Mouse (Mus musculus) brain, adult 2 months (tissue): ENCODE data around the gene Ndufs3.

ENCODE experiments used
- DNase-seq: peaks from one replicate; pipeline ENCODE4 v3.0.0; 2011; ENCODE audit warnings: low read depth, low spot score

Ndufs3 gene

GRCm38 (mm10) chr2:90904076-90904855 is at the start of gene Ndufs3, which contains the start of gene Kbtbd4:
Gene Ndufs3 (minus strand): TSS chr2:90904827.
Gene Kbtbd4 (plus strand): TSS chr2:90904740.
- DNase-seq = peak; percentile 96

DNA sequence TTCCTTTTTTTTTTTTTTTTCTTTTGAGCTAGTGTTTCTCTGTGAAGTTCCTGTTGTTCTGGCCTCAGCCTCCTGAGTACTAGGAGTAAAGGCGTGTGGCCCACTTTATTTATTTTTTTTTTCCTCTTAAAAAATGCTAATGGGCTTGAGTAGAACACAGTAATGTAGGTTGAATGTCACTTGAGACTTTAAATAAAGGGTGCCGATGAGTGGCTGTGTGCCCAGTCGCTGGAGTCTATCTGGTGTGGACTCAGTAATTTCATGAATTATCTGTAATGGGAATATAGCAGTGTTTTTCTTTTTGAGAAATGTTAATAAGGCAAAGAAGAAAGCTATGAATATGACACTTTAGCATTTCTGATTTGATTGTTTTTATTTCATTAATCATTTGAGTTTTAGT is 48.8 kb upstream of the Ndufs3 start:
- no peak for DNase-seq

DNA sequence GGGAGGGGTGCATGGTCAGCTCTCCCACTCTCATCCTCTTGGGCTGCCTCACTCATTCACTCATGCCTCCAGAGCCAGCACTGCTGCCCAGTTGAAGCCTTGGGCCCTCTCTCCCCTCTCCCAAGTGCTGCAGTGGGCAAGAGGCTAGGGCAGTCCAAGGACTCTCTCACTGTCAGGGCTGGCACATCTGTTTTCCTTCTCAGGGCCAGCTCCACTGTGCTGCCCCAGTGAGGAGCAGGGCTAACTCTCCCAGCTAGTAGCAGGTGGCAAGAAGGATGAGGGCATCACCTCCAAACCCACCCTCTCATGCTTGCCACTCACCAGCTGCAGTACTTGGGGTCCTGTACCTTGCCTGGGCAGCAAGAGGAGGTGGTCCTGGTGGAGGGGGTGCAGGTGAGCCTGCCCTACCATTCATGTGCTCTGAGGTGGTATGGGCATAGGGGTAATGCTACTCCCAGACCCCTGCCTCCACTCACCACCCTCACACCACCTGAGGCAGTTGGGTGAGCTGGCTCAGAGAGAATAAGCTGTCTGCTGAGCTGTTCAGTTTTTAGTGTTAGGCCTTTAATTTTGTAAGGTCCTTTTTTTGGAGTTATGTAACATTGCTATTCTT is 46.1 kb upstream of the Ndufs3 start:
- no peak for DNase-seq

DNA sequence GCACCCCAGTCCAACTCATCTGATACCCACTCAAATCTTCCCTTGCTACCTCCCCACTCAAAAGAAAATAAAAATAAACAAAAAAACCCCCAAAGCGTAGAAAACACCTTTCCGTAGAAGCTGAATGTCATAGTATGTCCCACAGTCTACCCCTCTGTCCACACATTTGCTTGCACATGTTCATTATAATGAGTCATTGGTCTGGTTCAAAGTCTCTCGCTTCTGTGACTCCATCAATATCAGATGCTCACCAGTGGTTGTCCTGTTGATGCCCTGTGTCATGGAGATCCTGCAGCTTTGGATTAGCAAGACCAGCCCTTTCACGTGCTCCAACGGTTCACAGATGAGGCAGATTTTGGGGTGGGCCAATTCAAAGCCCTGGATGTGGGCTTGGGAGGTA is 45.5 kb upstream of the Ndufs3 start:
- no peak for DNase-seq

- no peak for DNase-seq
Observed at GRCm38 (mm10) chr2:90941744-90942143, 37.1 kb upstream of the Ndufs3 start.

DNA sequence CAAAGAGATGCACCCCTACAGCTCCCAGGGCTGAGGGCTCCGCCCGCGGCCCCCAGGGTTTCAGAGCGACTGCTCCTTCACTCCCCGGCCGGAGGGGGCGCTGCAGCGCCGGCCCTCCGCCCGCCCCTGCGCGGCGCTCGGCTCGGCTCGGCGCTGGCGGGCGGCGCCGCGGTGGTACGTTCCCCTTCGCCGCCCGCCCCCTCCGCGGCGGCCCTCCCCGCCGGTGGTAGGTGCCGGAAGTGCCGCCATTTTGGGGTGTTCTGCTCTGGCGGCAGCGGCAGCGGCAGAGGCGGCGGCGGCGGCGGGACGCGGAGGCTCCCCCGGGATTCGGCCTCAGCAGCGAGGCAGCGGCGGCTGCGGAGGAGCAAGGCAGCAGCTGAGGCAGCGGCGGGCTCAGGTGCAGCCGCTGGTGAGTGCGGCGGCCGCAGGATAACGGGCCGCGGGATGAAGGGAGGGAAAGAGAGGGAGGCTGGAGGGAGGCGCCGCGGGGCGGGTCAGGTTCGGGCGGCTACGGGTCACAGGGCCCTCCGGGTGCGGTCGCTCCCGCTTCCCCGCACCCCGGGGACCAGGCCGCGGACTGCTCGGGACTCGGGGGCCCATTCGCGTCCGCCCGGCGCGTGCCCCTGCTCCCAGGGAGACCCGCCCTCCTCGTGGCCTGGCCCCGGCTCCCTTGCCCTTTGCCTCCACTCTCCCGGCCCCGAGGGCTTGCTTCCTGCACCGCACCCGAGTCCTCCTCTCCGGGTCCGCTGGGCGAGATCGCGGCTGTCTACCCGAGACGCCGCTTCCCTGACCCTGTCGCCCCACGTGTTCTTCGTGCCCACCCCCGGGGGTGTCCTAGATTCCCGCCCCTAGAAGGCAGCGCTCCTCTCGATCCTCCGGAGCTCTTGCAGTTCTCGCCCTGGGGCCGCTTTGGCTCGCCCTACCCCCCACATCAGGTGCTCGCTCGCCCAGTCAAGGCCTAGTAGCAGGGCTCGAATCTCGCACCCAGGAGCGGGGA is 35.9 kb upstream of the Ndufs3 start, which contains the start of gene Celf1:
TSS of gene Celf1 (plus strand) at position 150 of the 997 bp plus-strand sequence.
- DNase-seq = peak; percentile 94

DNA sequence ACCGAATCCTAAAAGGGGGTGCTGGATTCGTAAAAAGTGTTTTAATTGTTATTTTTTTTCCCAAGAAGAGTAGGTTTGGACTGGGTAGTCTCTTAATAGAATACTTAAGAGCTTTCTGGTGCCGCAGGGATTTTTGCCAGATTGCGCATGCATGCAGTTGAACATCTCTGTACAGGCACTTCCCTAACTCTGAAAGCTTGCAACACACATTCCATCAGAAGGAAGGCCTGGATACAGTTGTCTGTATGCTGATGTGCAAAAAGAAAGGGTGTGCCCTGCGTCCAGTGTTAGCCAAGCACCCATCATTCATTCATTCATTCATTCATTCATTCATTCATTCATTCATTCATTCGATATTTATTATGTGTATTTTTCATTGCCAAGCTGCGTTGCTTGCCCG is 35.1 kb upstream of the Ndufs3 start:
- DNase-seq = peak; percentile 41

DNA sequence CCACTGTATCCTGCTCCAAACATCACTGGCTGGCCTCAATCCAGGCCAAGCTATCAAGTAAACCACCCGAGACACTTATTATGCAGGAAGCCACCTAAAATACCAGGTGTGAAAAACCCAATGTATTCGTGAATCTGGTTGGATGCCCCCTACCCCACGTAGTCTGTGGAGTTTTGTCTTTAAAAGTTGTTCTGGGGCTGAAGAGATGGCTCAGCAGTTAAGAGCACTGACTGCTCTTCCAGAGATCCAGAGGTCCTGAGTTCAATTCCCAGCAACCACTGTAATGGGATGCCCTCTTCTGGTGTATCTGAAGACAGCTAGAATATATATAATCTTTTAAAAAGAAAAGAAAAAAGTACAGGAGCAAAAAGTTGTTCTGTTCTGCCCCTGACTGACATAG is 33.7 kb upstream of the Ndufs3 start:
- DNase-seq = no peak

DNA sequence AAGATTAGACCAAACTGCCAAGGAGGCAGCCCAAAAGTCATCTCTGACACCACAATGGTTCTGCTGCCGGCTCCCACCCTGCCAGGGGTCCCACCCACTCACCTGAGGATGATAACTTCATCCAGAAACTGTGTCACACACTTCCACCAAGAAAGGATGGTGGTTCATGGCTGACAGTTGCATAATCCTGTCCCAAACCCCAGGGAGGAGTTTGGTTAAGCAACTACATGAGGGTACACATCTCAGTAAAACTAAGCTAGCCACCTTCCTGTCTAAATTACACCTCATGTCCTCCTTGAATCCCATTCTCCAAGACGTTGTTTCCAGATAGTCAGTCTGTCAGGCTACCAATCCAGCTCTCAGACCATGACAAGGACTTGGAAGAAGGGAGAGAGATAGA is 27.6 kb upstream of the Ndufs3 start:
- no peak for DNase-seq

- no peak for DNase-seq
Observed at GRCm38 (mm10) chr2:90931829-90932228, 27.2 kb upstream of the Ndufs3 start.

DNA sequence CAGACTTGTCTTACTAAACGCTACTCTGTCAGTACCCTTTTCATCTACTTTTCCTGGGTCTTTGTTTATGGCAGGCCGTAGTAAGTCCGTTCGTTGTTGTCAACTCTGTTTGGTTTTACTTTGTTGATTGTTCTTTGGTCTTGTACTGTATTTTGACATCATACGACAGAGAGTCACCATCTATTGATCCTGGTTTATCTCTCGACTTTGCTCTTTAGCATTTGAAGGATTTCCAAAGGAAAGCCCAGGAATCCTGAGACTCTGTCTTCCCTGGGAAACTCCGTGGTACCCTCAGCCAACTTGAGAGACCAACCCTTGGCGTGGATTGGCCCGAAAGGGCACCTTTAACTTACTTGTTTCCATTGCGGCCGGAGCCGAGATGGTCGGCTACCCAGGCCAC is 23.9 kb upstream of the Ndufs3 start:
- no peak for DNase-seq

GRCm38 (mm10) chr2:90922636-90923035 is 18.0 kb upstream of the Ndufs3 start:
- no peak for DNase-seq

- DNase-seq = no peak
Observed at GRCm38 (mm10) chr2:90921178-90921577, 16.6 kb upstream of the Ndufs3 start.

GRCm38 (mm10) chr2:90917999-90918698 is 13.5 kb upstream of the Ndufs3 start:
- peak; percentile 49 for DNase-seq

DNA sequence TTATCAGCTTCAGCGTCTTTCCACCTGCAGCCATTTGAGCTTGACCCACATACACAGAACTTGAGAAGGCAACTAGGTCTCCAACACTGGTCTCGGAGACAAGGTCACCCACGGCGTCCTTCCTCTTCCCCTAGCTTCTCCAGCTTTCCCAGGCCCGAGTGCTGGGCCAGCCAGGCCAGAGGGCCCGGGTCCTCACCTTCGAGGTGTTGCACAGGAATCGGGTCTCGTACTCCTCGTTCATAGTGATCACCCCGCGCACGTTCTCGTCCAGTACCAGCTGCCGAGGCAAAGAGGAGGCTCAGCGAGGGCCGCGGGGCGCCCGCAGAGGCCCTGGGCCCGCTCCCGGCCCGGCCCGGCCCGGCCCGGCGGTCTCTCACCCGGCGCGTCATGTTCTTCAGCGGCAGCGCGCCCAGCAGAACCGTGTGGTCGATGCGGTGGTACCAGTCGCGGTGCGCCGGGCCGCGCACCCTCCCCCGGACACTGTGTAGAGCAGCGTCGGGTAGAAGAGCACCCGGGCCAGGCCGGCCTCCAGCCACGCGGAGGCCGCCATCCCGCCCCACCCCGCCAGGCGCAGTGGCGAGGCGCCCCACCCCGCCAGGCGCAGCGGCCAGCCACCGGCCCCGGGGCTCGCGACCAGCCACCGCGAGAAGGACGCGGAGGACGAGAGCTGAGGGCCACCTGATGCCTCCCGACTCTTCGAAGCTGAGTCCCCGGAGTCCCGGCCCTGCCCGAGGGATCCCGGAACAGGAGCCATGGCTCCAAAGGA is 12.8 kb upstream of the Ndufs3 start:
- peak; percentile 78 for DNase-seq

DNA sequence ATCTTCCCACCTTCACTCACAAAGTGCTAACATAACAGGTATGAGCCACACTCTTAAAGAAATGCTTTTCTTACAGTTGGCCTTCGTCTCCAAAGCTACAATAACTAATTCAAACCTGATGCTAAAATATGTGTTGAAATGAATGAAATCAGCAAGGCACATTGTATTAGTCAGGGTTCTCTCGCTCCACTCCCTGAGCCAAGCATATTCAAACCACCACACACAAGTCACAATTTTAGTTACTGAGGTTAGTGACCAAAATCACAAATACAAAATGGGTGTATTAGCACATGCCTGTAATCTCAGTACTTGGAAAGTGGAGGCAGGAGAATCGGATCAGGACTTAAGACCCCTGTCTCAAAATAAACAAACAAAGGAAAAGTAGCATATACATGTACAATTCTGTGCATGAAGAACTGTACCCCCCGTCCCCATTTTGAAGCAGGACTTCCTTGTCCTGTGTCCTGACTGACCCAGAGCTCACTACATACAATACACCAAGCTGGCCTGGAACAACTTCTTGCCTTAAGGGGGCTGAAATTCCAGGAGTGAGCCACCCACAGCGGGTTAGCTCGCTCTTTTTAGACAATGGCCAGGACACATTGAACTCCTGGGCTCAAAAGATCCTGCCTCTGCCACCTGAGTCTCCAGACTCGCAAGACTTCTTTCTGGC is 12.1 kb upstream of the Ndufs3 start:
- no peak for DNase-seq

DNA sequence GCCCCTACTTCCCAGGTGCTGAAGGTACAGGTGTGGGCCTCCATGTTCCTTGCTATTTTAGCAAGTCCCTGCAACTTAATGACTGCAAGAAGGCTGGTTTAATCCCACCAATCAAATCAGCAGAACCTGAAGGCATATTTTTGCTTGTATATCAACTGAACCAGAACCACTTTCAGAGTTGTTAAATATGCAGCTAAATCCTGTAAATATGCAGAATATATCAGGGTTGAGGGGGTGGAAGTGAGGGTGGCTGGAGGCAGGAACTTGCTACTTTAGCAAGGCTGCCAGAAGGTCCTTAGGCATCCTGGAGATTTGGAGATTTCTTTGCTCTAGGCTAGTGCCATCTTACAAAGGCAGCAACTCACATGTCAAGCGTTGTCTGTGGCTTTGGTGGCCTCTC is 10.9 kb upstream of the Ndufs3 start:
- peak; percentile 51 for DNase-seq

DNA sequence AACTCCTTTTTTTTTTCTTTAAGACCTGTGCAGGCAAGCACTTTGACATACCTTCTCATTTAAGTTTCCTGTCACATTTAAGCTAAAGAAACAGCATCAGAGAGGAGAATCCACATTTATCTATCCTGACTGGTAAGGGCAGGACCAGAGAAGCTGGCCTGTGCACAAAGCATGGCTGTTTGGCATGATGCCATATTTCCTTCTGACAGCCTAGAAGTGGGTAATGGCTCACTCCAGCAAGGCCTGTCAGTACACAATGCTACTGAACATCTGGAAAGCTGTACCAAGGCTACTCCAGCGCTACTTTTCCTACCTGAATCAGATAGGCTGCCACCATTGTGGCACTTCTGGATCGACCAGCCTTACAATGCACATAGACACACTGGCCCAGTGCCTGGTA is 9.0 kb upstream of the Ndufs3 start:
- DNase-seq = peak; percentile 61

- DNase-seq = no peak
Observed at GRCm38 (mm10) chr2:90911668-90912067, 7.0 kb upstream of the Ndufs3 start.

DNA sequence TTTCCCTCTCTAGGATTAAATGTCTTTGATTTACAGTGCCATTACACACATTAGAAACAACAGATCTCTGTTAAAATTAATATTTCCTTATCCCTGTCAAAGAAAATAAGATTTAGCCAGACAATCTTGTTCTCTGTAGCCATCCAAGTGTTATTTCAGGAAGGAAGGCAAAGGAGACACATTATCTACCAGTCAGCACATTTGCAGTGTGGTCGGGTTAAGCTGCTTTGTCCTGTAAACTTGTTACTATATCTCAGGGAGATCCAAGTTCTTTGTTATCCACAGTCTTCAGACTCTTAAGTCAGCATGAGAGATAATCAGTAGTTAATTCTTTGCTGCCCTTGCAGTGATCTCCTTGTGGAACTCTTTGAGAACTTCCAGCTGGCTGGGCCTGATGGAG is 6.2 kb upstream of the Ndufs3 start:
- no peak for DNase-seq
